Mouse (Mus musculus) left cerebral cortex, postnatal 25 days (tissue): Measurements from ENCODE around the gene Shisal1. TPM values are rescaled to one million over a fixed set of nuclear protein-coding genes. Genes with fewer than 3 reads are reported as not detected.

ENCODE experiments used
- DNase-seq, 2 experiments: peaks; one replicate each; pipeline ENCODE4 v3.0.0; 2022; ENCODE audit warnings: low spot score in 2 of 2, mixed read lengths in 1 of 2
- intact Hi-C: fragments of 180-260 bp; cut with DNase I; formaldehyde crosslinking; loops from one replicate; pipeline ENCODE4 v1.15.1; 2025
- total RNA-seq, 2 experiments: library from RNA; stranded (reverse); gene quantifications; 2 replicates each; pipeline ENCODE4 v1.2.3; 2021

Shisal1 gene
- total RNA-seq, result 10 to 100 TPM; 46.6 to 46.9 TPM

DNA sequence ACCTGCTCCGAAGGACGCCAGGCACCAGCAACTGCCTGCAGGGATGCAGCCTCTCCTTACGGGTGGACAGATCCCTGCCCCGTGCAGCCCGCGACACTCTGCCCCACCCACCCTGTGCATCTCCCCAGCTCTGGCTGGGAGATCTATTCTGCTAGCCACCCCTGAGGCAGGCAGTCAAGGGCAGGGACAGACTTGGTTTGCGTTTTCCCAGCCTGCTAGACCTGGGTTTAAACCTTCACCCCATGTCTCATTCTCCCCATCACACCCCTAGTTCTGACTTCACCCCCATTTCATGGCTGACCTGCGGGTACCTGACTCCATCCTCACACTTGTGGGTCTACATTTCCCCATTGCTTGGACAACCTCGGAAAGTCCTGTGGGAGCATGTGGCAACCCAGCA is at the start of gene Shisal1:
TSS of gene Shisal1 (minus strand) at position 101 of the 400 bp plus-strand sequence.
- intact Hi-C loops, result loop anchor here (5.0 kb wide), 1 partner anchor 165 kb away; no protein-coding TSS in a partner anchor
- no peak for DNase-seq

- no peak for DNase-seq
- intact Hi-C loops, result no loop called here
These were observed 43.6 kb upstream of the Shisal1 start for GRCm38 (mm10) chr15:84490486-84490885.

DNA sequence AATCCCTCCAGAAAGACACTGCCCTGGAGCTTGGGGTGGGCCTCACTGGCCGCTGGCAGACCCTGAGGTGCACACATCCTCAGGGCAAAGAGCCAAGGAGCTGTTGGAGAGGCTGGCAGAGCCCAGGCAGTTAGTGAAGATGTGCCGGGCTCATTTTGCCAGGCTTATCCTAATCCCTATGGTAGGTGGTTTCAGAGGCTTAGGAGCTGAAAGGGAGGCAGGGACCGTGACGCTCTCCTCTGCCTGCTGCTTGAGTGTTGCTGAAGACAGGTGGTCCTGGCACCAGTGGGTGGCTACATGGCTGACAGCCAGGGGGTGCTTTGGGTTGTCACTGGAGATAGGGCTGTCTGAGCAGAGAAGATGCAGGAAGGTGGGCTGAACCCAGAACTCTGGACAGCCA is 37.4 kb upstream of the Shisal1 start:
- intact Hi-C loops, result no loop called here
- DNase-seq, result peak in 1 of 2 experiments; percentile 42

DNA sequence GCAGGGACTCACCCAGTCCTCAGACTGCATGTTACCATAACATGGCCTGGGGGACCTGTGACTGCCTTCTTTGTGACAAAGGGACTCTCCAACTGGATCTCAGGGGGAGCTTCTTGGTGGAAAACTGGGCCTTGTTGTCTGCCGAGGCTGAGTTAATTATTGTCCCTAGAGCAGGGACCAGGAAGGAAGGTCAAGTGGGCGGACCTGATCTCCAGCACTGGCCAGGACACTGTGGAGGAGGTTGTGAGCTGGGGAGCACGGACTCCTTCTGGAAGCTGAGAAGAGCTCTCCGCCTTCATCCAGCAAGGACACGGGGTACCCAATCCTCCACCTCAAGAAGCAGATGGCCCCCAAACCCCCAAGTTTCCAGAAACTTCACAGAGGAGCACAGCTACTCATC is 36.7 kb upstream of the Shisal1 start:
- DNase-seq, result no peak
- intact Hi-C loops, result no loop called here

GRCm38 (mm10) chr15:84481259-84481877 is 34.5 kb upstream of the Shisal1 start:
- intact Hi-C loops, result no loop called here
- DNase-seq, result no peak

GRCm38 (mm10) chr15:84469391-84469790 is 22.5 kb upstream of the Shisal1 start:
- intact Hi-C loops, result no loop called here
- no peak for DNase-seq

DNA sequence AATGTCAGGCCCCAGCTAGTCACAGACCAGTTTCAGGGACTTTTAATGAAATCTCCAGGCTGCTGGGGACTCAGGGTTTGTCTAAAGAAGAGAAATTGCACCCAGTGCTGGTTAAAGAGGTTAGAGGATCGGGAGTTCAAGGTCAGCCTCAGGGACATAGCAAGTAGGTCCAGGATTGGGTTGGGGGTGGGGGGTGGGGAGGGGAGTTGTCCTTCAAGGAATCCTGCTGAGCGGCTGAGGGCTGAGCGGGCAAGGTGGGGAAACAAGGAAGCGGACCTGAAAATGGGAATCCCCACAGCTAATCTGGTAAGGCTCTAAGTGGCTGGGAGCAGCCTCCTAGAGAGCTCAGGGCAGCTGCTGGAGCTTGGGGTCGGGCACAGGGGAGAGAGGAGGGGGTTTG is 20.9 kb upstream of the Shisal1 start:
- DNase-seq, result no peak
- intact Hi-C loops, result no loop called here

GRCm38 (mm10) chr15:84466458-84467267 is 19.8 kb upstream of the Shisal1 start:
- peak in 1 of 2 experiments; percentile 33 for DNase-seq
- intact Hi-C loops, result no loop called here

DNA sequence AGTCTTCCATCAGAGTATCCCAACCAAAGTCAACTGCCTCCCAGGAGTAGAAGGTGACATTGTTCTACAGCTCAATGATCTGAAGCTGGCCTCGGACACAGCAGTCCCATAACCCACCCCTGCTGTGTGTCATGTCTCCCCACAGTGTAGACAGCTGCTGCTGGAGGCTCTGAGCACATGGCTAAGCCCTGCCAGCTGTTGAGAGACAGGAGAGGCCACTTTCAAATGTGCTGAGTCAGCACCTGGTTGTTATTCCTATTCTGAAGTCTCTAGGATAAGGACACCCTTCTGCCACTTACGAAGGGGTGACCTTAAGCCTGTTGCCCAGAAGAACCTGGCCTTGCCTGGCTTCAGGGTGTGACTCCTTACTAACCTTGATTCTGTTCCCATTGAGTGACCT is 14.5 kb upstream of the Shisal1 start:
- no peak for DNase-seq
- intact Hi-C loops, result no loop called here

DNA sequence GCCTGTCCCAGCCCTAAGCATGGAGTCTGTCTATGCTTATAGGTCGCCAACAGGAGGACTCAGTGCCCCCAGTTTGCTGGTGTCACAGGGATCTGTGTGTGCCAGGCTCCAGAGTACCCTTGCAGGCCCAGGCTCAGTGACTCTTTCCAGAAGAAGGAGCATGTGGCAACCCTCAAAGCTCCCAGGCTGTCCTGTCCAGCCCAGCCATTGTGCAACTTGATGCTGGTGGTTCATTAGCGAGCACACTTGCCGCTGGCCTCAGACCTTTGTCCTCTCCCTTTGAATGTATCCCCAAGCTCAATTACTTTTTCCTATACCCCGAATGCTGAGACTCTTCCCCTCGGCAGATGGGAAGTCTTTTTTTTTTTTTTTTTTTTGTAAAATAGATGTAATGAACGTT is 12.1 kb upstream of the Shisal1 start:
- no peak for DNase-seq
- intact Hi-C loops, result no loop called here

- intact Hi-C loops, result no loop called here
- DNase-seq, result no peak
These were observed 8.4 kb upstream of the Shisal1 start for GRCm38 (mm10) chr15:84455286-84455685.

- no peak for DNase-seq
- intact Hi-C loops, result no loop called here
These were observed 6.2 kb upstream of the Shisal1 start for GRCm38 (mm10) chr15:84453091-84453490.

DNA sequence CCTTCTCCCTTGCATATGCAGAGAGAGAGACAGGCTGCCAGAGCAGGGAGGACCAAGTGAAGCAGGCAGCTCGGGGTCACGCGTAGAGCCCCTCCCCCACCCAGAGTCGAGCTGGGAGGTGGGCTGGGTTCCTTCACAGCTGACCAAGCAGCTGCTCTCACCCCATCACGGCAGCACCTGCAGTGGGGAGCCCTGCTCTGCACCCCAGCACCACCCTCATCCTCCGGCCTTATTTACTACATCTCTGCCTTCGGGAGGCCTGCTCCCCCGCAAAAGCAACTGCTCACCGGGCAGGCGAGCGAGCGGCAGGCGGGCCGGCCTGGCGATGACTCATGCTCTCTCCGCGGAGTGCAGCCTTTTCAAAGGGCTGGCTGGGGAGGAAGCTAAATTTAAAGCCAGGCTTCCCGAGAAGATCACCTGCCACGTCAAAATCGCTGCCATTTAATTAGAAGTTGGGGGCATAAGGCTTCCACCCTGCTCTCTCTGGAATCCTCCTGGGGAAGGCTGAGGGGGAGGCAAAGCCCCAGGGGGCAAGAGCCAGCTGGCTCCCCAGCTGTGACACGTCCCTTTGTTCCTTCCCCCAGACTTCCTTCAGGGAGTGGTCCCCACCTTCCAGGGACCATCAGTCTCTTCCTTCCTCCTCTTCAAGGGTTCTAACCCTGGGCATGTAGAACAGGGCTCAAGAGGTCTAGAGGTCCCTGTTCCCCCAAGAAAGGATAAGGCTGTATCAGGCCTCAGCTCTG is 3.7 kb upstream of the Shisal1 start:
- intact Hi-C loops, result no loop called here
- DNase-seq, result peak; percentile 78 to 90

- peak in 1 of 2 experiments; percentile 42 for DNase-seq
- intact Hi-C loops, result loop anchor here (2.0 to 5.0 kb wide), 2 partner anchors 31 to 166 kb away; no protein-coding TSS in a partner anchor
These were observed 833 bp downstream of the Shisal1 start for GRCm38 (mm10) chr15:84445812-84446716.

DNA sequence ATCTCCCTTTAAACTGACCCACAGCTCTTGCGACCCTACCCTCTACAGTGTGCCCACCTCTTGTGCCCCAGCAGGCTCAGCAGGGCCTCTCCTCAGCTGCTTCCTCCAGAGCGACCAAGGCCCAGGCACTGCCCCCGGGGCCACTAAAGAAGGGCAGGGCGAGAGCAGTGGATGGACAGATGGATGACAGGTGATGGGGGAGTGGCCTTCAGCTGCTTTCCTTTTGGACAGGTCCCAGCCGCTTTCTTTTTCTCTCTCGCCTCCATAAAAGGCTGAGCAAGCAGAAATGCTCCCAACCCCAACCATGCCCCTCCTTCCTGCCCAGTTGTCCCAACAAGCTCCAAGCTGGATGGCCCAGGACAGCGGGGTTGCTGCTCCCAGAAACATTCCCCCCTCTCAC is 2.7 kb downstream of the Shisal1 start:
- DNase-seq, result no peak
- intact Hi-C loops, result loop anchor here (2.0 kb wide), 1 partner anchor 29 kb away; no protein-coding TSS in a partner anchor

DNA sequence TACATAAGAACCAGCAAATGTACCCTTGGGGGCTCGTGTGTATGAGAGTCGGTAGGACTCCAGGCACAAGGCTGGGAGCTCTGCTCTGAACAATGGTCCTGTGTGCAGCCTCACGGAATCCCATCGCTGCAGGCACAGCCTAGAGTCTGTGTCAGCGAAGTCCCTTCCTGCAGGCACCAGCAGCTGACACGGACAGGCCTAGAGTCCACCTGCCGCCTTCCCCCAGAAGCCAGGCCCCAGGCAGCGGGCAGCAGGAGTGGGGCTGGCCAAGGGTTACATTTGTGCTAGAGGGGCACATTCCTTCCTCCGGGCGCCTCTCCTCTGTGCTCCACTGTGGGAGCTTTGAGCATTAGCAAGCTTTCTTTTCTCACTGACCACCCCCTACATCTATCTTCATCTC is 3.3 kb downstream of the Shisal1 start:
- intact Hi-C loops, result loop anchor here (2.0 kb wide), 1 partner anchor 29 kb away; no protein-coding TSS in a partner anchor
- DNase-seq, result no peak

DNA sequence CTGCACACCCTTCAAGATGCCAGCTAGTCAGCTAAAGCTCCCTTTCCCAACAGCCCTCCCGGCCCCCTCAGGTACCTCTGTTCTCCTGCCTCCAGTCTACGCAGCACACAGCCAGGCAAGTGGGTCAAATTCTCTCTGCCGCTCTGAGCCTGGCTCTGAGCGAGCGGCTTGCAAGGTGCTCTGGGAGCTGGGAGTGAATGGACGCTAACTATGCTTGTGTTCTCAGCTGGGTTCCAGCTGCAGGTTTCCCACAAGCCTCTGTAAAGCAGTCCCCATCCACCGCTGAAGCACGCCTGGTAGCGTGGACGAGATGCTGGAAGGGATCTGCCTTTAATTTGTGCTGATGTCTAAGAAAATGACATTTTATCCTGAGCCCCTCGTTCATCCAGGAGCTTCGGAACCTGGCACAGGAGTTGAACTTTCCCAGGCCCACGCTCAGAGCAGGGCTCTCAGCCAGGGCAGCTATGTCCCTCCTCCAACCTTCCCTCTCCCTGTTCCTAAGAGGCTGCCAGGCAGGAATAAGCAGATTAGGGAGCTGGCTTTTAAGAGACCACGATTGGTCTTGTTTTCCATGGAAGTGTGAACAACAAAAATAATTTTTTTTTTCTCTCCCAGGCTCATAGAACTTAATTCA is 5.1 kb downstream of the Shisal1 start:
- no peak for DNase-seq
- intact Hi-C loops, result no loop called here

DNA sequence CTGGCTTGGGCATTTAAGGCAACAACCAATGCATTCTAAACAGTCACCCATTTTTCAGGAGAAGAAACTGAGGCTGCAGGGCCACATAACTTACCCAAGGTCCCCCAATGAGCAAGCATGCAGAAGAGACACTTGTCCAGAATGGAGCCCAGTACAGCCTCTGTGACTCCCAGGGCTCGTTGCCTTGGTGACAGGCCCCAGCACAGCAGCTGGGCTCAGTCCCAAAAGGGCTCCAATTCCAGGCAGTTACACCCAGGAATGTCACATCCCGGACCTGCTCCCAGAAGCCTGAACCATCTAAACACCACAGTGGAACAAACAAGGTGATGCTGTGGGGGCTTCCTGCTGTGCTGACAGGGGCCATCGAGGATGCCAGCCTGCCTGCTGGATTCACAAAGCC is 6.1 kb downstream of the Shisal1 start:
- no peak for DNase-seq
- intact Hi-C loops, result no loop called here
